Mouse (Mus musculus): ENCODE results near the gene Gm12216. TPM values are rescaled to one million over a fixed set of nuclear protein-coding genes. Genes with fewer than 3 reads are reported as not detected.
A peak's percentile ranks its signal among the peaks of the same experiment; 100 is the strongest.

The Gm12216 gene
- polyA plus RNA-seq, 1 experiment from 2014 or later = not detected

- no peaks in the 10 kb centered on the region for H3K4me1 ChIP-seq (ENCODE audit: control insufficient read depth, insufficient read depth, low read length)
- H3K9me3 ChIP-seq (ENCODE audit: control insufficient read depth, low read length) = no peaks in the 10 kb centered on the region
- 73% methylated on average over 5 of the region's 5 CpGs for WGBS
- no peak overlapping the region for H3K4me3 ChIP-seq (ENCODE audit: low read depth, low read length)
- no peak for DNase-seq (ENCODE audit: low spot score)
- no peaks in the 10 kb centered on the region for H3K27me3 ChIP-seq (ENCODE audit: control insufficient read depth, insufficient read depth, low read length)
- peaks cover 3% of the 10 kb centered on the region; the same call in 1 of the 2 replicates for H3K36me3 ChIP-seq (ENCODE audit: control insufficient read depth, insufficient read depth, low read length)
- no peak overlapping the region for H3K27ac ChIP-seq (replicated peaks; ENCODE audit: low read depth, low read length)
- no peak overlapping the region for H3K9ac ChIP-seq (ENCODE audit: low read length)
- no peak for ATAC-seq (ENCODE audit: insufficient number of reproducible peaks, low FRiP score, low TSS enrichment, low read depth)
- H3K4me2 ChIP-seq (ENCODE audit: low read depth, severe bottlenecking) = no peak overlapping the region
Measured at GRCm38 (mm10) chr11:53778455-53778854, 80.6 kb downstream of the Gm12216 start.

GRCm38 (mm10) chr11:53777736-53778135, 81.3 kb downstream of the Gm12216 start:
- H3K4me1 ChIP-seq (ENCODE audit: control insufficient read depth, insufficient read depth, low read length) = no peaks in the 10 kb centered on the region
- DNase-seq (ENCODE audit: low spot score) = no peak
- no peak overlapping the region for H3K4me2 ChIP-seq (ENCODE audit: low read depth, severe bottlenecking)
- ATAC-seq (ENCODE audit: insufficient number of reproducible peaks, low FRiP score, low TSS enrichment, low read depth) = no peak
- H3K27ac ChIP-seq (replicated peaks; ENCODE audit: low read depth, low read length) = no peak overlapping the region
- H3K4me3 ChIP-seq (ENCODE audit: low read depth, low read length) = no peak overlapping the region
- 74% methylated on average over 5 of the region's 5 CpGs for WGBS
- H3K9me3 ChIP-seq (ENCODE audit: control insufficient read depth, low read length) = no peaks in the 10 kb centered on the region
- H3K9ac ChIP-seq (ENCODE audit: low read length) = no peak overlapping the region
- H3K36me3 ChIP-seq (ENCODE audit: control insufficient read depth, insufficient read depth, low read length) = peaks cover 5% of the 10 kb centered on the region; the same call in 1 of the 2 replicates
- H3K27me3 ChIP-seq (ENCODE audit: control insufficient read depth, insufficient read depth, low read length) = no peaks in the 10 kb centered on the region

GRCm38 (mm10) chr11:53774659-53775255, 84.3 kb downstream of the Gm12216 start:
- Histone ChIP-seq H3K4me2 (ENCODE audit: low read depth, severe bottlenecking) (no peak overlapping the region), H3K36me3 (ENCODE audit: control insufficient read depth, insufficient read depth, low read length) (peaks cover 5% of the 10 kb centered on the region; the same call in 1 of the 2 replicates), H3K27me3 (ENCODE audit: control insufficient read depth, insufficient read depth, low read length) (no peaks in the 10 kb centered on the region), H3K9ac (ENCODE audit: low read length) (no peak overlapping the region), H3K27ac (replicated peaks; ENCODE audit: low read depth, low read length) (no peak overlapping the region), H3K4me3 (ENCODE audit: low read depth, low read length) (no peak overlapping the region), H3K9me3 (ENCODE audit: control insufficient read depth, low read length) (no peaks in the 10 kb centered on the region), H3K4me1 (ENCODE audit: control insufficient read depth, insufficient read depth, low read length) (no peaks in the 10 kb centered on the region)
- ATAC-seq (ENCODE audit: insufficient number of reproducible peaks, low FRiP score, low TSS enrichment, low read depth) = no peak
- DNase-seq (ENCODE audit: low spot score) = no peak
- 84% methylated on average over 13 of the region's 13 CpGs for WGBS

- Histone ChIP-seq H3K27ac (replicated peaks; ENCODE audit: low read depth, low read length) (no peak overlapping the region), H3K4me2 (ENCODE audit: low read depth, severe bottlenecking) (no peak overlapping the region), H3K9ac (ENCODE audit: low read length) (no peak overlapping the region), H3K4me1 (ENCODE audit: control insufficient read depth, insufficient read depth, low read length) (no peaks in the 10 kb centered on the region), H3K27me3 (ENCODE audit: control insufficient read depth, insufficient read depth, low read length) (no peaks in the 10 kb centered on the region), H3K36me3 (ENCODE audit: control insufficient read depth, insufficient read depth, low read length) (peaks cover 5% of the 10 kb centered on the region; the same call in 1 of the 2 replicates), H3K4me3 (ENCODE audit: low read depth, low read length) (no peak overlapping the region), H3K9me3 (ENCODE audit: control insufficient read depth, low read length) (no peaks in the 10 kb centered on the region)
- WGBS = 90% methylated on average over 16 of the region's 16 CpGs
- ATAC-seq (ENCODE audit: insufficient number of reproducible peaks, low FRiP score, low TSS enrichment, low read depth) (no peak), DNase-seq (ENCODE audit: low spot score) (no peak)
Measured at GRCm38 (mm10) chr11:53773641-53774360, 85.3 kb downstream of the Gm12216 start.

GRCm38 (mm10) chr11:53773087-53773486, 86.0 kb downstream of the Gm12216 start, which contains the start of gene Gm17334:
Gene Gm17334, minus strand, starts transcription at chr11:53773187.
- H3K27ac ChIP-seq (replicated peaks; ENCODE audit: low read depth, low read length) = no peak within 1 kb of the TSS
- DNase-seq (ENCODE audit: low spot score) = no peak
- WGBS = 91% methylated on average over 5 of the region's 5 CpGs
- no peaks in the 10 kb centered on the region for H3K27me3 ChIP-seq (ENCODE audit: control insufficient read depth, insufficient read depth, low read length)
- H3K4me1 ChIP-seq (ENCODE audit: control insufficient read depth, insufficient read depth, low read length) = no peaks in the 10 kb centered on the region
- H3K4me2 ChIP-seq (ENCODE audit: low read depth, severe bottlenecking) = no peak within 1 kb of the TSS
- H3K9me3 ChIP-seq (ENCODE audit: control insufficient read depth, low read length) = no peaks in the 10 kb centered on the region
- H3K36me3 ChIP-seq (ENCODE audit: control insufficient read depth, insufficient read depth, low read length) = peaks cover 5% of the 10 kb centered on the region; the same call in 1 of the 2 replicates
- no peak within 1 kb of the TSS for H3K4me3 ChIP-seq (ENCODE audit: low read depth, low read length)
- H3K9ac ChIP-seq (ENCODE audit: low read length) = no peak within 1 kb of the TSS
- no peak for ATAC-seq (ENCODE audit: insufficient number of reproducible peaks, low FRiP score, low TSS enrichment, low read depth)

GRCm38 (mm10) chr11:53772536-53772935, 86.5 kb downstream of the Gm12216 start:
- Histone ChIP-seq H3K27ac (replicated peaks; ENCODE audit: low read depth, low read length) (no peak overlapping the region), H3K36me3 (ENCODE audit: control insufficient read depth, insufficient read depth, low read length) (peaks cover 5% of the 10 kb centered on the region; the same call in 1 of the 2 replicates), H3K27me3 (ENCODE audit: control insufficient read depth, insufficient read depth, low read length) (no peaks in the 10 kb centered on the region), H3K4me2 (ENCODE audit: low read depth, severe bottlenecking) (no peak overlapping the region), H3K9ac (ENCODE audit: low read length) (no peak overlapping the region), H3K4me3 (ENCODE audit: low read depth, low read length) (no peak overlapping the region), H3K4me1 (ENCODE audit: control insufficient read depth, insufficient read depth, low read length) (no peaks in the 10 kb centered on the region), H3K9me3 (ENCODE audit: control insufficient read depth, low read length) (no peaks in the 10 kb centered on the region)
- no peak for ATAC-seq (ENCODE audit: insufficient number of reproducible peaks, low FRiP score, low TSS enrichment, low read depth)
- 81% methylated on average over 9 of the region's 9 CpGs for WGBS
- no peak for DNase-seq (ENCODE audit: low spot score)

GRCm38 (mm10) chr11:53771001-53771744, 87.9 kb downstream of the Gm12216 start:
- Histone ChIP-seq H3K27ac (replicated peaks; ENCODE audit: low read depth, low read length) (no peak overlapping the region), H3K4me1 (ENCODE audit: control insufficient read depth, insufficient read depth, low read length) (no peaks in the 10 kb centered on the region), H3K4me3 (ENCODE audit: low read depth, low read length) (no peak overlapping the region), H3K9ac (ENCODE audit: low read length) (no peak overlapping the region), H3K4me2 (ENCODE audit: low read depth, severe bottlenecking) (peak overlapping the region; percentile 85), H3K9me3 (ENCODE audit: control insufficient read depth, low read length) (no peaks in the 10 kb centered on the region), H3K27me3 (ENCODE audit: control insufficient read depth, insufficient read depth, low read length) (no peaks in the 10 kb centered on the region), H3K36me3 (ENCODE audit: control insufficient read depth, insufficient read depth, low read length) (peaks cover 5% of the 10 kb centered on the region; the same call in 1 of the 2 replicates)
- DNase-seq (ENCODE audit: low spot score) (no peak), ATAC-seq (ENCODE audit: insufficient number of reproducible peaks, low FRiP score, low TSS enrichment, low read depth) (no peak)
- 90% methylated on average over 11 of the region's 11 CpGs for WGBS

- H3K4me2 ChIP-seq (ENCODE audit: low read depth, severe bottlenecking) = peak overlapping the region; percentile 85
- H3K9ac ChIP-seq (ENCODE audit: low read length) = peak overlapping the region; percentile 64
- peak; percentile 75 for DNase-seq (ENCODE audit: low spot score)
- no peaks in the 10 kb centered on the region for H3K27me3 ChIP-seq (ENCODE audit: control insufficient read depth, insufficient read depth, low read length)
- H3K4me3 ChIP-seq (ENCODE audit: low read depth, low read length) = peak overlapping the region; percentile 69
- peaks cover 5% of the 10 kb centered on the region; the same call in 1 of the 2 replicates for H3K36me3 ChIP-seq (ENCODE audit: control insufficient read depth, insufficient read depth, low read length)
- peak; percentile 63 for ATAC-seq (ENCODE audit: insufficient number of reproducible peaks, low FRiP score, low TSS enrichment, low read depth)
- WGBS = under 1% methylated on average over 67 of the region's 75 CpGs
- H3K27ac ChIP-seq (replicated peaks; ENCODE audit: low read depth, low read length) = 0 out of 2 replicates have a peak overlapping the region, but pooled peaks have one; percentile 22
- no peaks in the 10 kb centered on the region for H3K9me3 ChIP-seq (ENCODE audit: control insufficient read depth, low read length)
- no peaks in the 10 kb centered on the region for H3K4me1 ChIP-seq (ENCODE audit: control insufficient read depth, insufficient read depth, low read length)
Measured at GRCm38 (mm10) chr11:53770125-53770791, 88.8 kb downstream of the Gm12216 start.
